Mouse (Mus musculus): ENCODE measurements at regions not wholly inside any gene's neighbourhood (a gene's known extent, or its start where the extent isn't known, plus 50 kb on each side); places are given as distances from the start of the nearest gene placed in this dataset.
"Not testable (repeated sequence)": the region's sequence is repeated elsewhere in the genome, so short reads cannot be mapped to it uniquely, and the experiment has no call there.

DNA sequence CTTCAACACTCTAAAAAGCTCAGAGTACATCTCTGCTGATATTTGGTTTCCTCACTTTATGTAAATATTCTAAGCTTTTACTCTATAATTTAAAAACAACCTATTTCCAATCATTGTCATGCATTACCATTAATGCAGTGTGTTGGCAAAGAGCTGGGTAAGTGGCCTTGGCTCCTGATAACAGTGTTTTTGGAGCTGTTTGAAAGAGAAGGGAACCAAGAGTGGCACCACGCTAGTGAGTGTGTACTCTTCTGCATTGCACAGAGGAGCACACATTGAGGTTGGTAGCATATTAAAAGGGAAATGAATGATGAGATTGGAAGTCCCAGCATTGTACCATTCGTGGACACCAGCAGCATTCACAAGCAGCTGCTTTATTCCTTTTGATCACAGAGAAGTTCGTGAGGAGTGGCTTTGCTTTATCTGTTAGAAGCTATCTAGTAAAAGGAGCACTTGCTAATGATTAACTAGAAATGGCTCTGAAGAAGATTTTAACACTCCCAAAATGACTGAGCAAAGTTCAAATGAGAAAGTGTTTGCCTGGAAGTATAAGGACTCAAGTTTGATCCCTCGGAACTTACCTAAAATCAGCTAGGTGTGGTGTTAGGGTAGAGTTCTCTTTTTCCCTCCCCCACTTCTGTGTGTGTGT, 284.3 kb upstream of the Tbl1xr1 start:
- no peak for TF ChIP-seq EP300 (IDR thresholded peaks at IDR 0.05; ENCODE audit: low read depth)
- Histone ChIP-seq H3K4me1 (replicated peaks; ENCODE audit: control insufficient read depth in 2 of 2, insufficient read depth in 2 of 2, low read length in 1 of 2) (0 out of 4 replicates have a peak, but pooled peaks cover 0 to 3% of the 10 kb centered on the region in 2 experiments), H3K27ac (no peak overlapping the region), H3K4me2 (ENCODE audit: low read depth) (no peak overlapping the region), H3K4me3 (ENCODE audit: insufficient read depth in 1 of 2, low read depth in 2 of 2, low read length in 2 of 2) (no peak overlapping the region), H3K36me3 (replicated peaks; ENCODE audit: control insufficient read depth, insufficient read depth, low read depth) (no peaks in the 10 kb centered on the region), H3K27me3 (ENCODE audit: control insufficient read depth, insufficient read depth, low read length) (no peaks in the 10 kb centered on the region), H3K9ac (replicated peaks) (no peak overlapping the region), H3K9me3 (ENCODE audit: control insufficient read depth, low read length) (no peaks in the 10 kb centered on the region)
- ATAC-seq (ENCODE audit: insufficient read depth) (no peak), DNase-seq (ENCODE audit: low read depth in 3 of 3, low spot score in 3 of 3) (no peak)
- 51% methylated on average over 4 of the region's 4 CpGs for WGBS (ENCODE audit: insufficient replicate concordance)

DNA sequence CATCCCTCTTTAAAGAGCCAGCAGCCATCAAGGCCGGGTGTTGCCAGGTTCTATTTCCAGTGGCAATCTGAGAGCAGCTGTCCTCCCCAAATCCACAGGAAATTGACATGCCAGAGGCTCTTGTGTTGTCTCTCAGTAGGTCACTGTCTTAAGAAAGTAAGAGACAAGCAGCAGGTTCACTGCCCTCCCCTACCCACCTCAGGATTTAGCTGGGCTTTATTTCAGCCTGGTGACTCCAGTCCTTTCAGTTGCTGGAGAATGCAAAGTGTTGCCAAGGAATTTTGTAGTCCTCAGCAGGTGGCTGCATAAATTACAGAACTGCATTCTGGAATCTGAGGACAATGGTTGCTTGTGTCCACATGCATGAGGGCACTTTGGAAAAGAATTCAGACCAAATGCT, 278.3 kb upstream of the Tbl1xr1 start:
- no peak for DNase-seq (ENCODE audit: low read depth in 3 of 3, low spot score in 3 of 3)

GRCm38 (mm10) chr3:21803886-21804285, 272.6 kb upstream of the Tbl1xr1 start:
- H3K27me3 ChIP-seq (ENCODE audit: control insufficient read depth, insufficient read depth, low read length); H3K9ac ChIP-seq (replicated peaks); ATAC-seq (ENCODE audit: insufficient read depth); H3K4me2 ChIP-seq (ENCODE audit: low read depth); H3K4me1 ChIP-seq (replicated peaks; ENCODE audit: control insufficient read depth in 2 of 2, insufficient read depth in 2 of 2, low read length in 1 of 2); H3K9me3 ChIP-seq (ENCODE audit: control insufficient read depth, low read length); DNase-seq (ENCODE audit: low read depth in 3 of 3, low spot score in 3 of 3); H3K4me3 ChIP-seq (ENCODE audit: insufficient read depth in 1 of 2, low read depth in 2 of 2, low read length in 2 of 2); H3K36me3 ChIP-seq (replicated peaks; ENCODE audit: control insufficient read depth, insufficient read depth, low read depth); H3K27ac ChIP-seq: not testable (repeated sequence)
- WGBS (ENCODE audit: insufficient replicate concordance), result 52% methylated on average over 2 of the region's 2 CpGs

More for the DNA sequence above, 278.3 kb upstream of the Tbl1xr1 start:
- no peak for TF ChIP-seq CTCF (IDR thresholded peaks at IDR 0.05; ENCODE audit: low read depth)
- TF ChIP-seq EP300 (IDR thresholded peaks at IDR 0.05; ENCODE audit: low read depth), result no peak
- no peak overlapping the region for H3K4me2 ChIP-seq (ENCODE audit: low read depth)
- WGBS (ENCODE audit: insufficient replicate concordance), result 47% methylated on average over 1 of the region's 1 CpGs
- H3K9ac ChIP-seq (replicated peaks), result no peak overlapping the region
- ATAC-seq (ENCODE audit: insufficient read depth), result no peak
- no peaks in the 10 kb centered on the region for H3K4me1 ChIP-seq (replicated peaks; ENCODE audit: control insufficient read depth in 2 of 2, insufficient read depth in 2 of 2, low read length in 1 of 2)
- no peaks in the 10 kb centered on the region for H3K9me3 ChIP-seq (ENCODE audit: control insufficient read depth, low read length)
- no peaks in the 10 kb centered on the region for H3K36me3 ChIP-seq (replicated peaks; ENCODE audit: control insufficient read depth, insufficient read depth, low read depth)
- H3K4me3 ChIP-seq (ENCODE audit: insufficient read depth in 1 of 2, low read depth in 2 of 2, low read length in 2 of 2), result no peak overlapping the region
- no peaks in the 10 kb centered on the region for H3K27me3 ChIP-seq (ENCODE audit: control insufficient read depth, insufficient read depth, low read length)
- H3K27ac ChIP-seq, result no peak overlapping the region

- ATAC-seq (ENCODE audit: insufficient read depth), result no peak
- Histone ChIP-seq H3K27ac (no peak overlapping the region), H3K4me3 (ENCODE audit: insufficient read depth in 1 of 2, low read depth in 2 of 2, low read length in 2 of 2) (no peak overlapping the region), H3K4me2 (ENCODE audit: low read depth) (no peak overlapping the region), H3K9me3 (ENCODE audit: control insufficient read depth, low read length) (no peaks in the 10 kb centered on the region), H3K4me1 (replicated peaks; ENCODE audit: control insufficient read depth in 2 of 2, insufficient read depth in 2 of 2, low read length in 1 of 2) (no peaks in the 10 kb centered on the region), H3K36me3 (replicated peaks; ENCODE audit: control insufficient read depth, insufficient read depth, low read depth) (no peaks in the 10 kb centered on the region), H3K27me3 (ENCODE audit: control insufficient read depth, insufficient read depth, low read length) (no peaks in the 10 kb centered on the region), H3K9ac (replicated peaks) (no peak overlapping the region)
- TF ChIP-seq CTCF (IDR thresholded peaks at IDR 0.05; ENCODE audit: low read depth) (no peak), EP300 (IDR thresholded peaks at IDR 0.05; ENCODE audit: low read depth) (no peak)
- DNase-seq (ENCODE audit: low read depth in 3 of 3, low spot score in 3 of 3), result peak in 1 of 3 experiments; percentile 6
- WGBS (ENCODE audit: insufficient replicate concordance), result 35% methylated on average over 2 of the region's 2 CpGs
Observed at GRCm38 (mm10) chr3:21806494-21807157, 269.8 kb upstream of the Tbl1xr1 start.

- 23% methylated on average over 2 of the region's 2 CpGs for WGBS (ENCODE audit: insufficient replicate concordance)
- ATAC-seq (ENCODE audit: insufficient read depth), result no peak
Observed at GRCm38 (mm10) chr3:21808539-21808938, 267.9 kb upstream of the Tbl1xr1 start.

More at GRCm38 (mm10) chr3:21808539-21808938, 267.9 kb upstream of the Tbl1xr1 start:
- TF ChIP-seq CTCF (IDR thresholded peaks at IDR 0.05; ENCODE audit: low read depth) (no peak), EP300 (IDR thresholded peaks at IDR 0.05; ENCODE audit: low read depth) (no peak)
- Histone ChIP-seq H3K4me3 (ENCODE audit: insufficient read depth in 1 of 2, low read depth in 2 of 2, low read length in 2 of 2) (no peak overlapping the region), H3K9me3 (ENCODE audit: control insufficient read depth, low read length) (no peaks in the 10 kb centered on the region), H3K27me3 (ENCODE audit: control insufficient read depth, insufficient read depth, low read length) (no peaks in the 10 kb centered on the region), H3K9ac (replicated peaks) (no peak overlapping the region), H3K36me3 (replicated peaks; ENCODE audit: control insufficient read depth, insufficient read depth, low read depth) (no peaks in the 10 kb centered on the region), H3K4me2 (ENCODE audit: low read depth) (no peak overlapping the region), H3K4me1 (replicated peaks; ENCODE audit: control insufficient read depth in 2 of 2, insufficient read depth in 2 of 2, low read length in 1 of 2) (no peaks in the 10 kb centered on the region), H3K27ac (no peak overlapping the region)
- no peak for DNase-seq (ENCODE audit: low read depth in 3 of 3, low spot score in 3 of 3)

Measured in liver, embryonic 14.5 days (tissue).